Mouse (Mus musculus): ENCODE measurements around the gene Zdhhc1. TPM values are rescaled to one million over a fixed set of nuclear protein-coding genes. Genes with fewer than 3 reads are reported as not detected.

Gene Zdhhc1
- polyA plus RNA-seq, 1 experiment from 2014 or later: 20.1 TPM

- H3K27me3 ChIP-seq (replicated peaks): no peaks in the 10 kb centered on the region
- no peak overlapping the region for H3K4me3 ChIP-seq (replicated peaks)
- no peaks in the 10 kb centered on the region for H3K36me3 ChIP-seq
- H3K9ac ChIP-seq: no peak overlapping the region
- WGBS: 77% methylated on average over 7 of the region's 7 CpGs
- peaks cover 23% of the 10 kb centered on the region for H3K4me1 ChIP-seq (replicated peaks)
- H3K4me2 ChIP-seq (replicated peaks): no peak overlapping the region
- no peak for ATAC-seq
- H3K9me3 ChIP-seq: no peaks in the 10 kb centered on the region
- H3K27ac ChIP-seq: no peak overlapping the region
Observed at GRCm38 (mm10) chr8:105466700-105467291, 29.9 kb downstream of the Zdhhc1 start.

- Histone ChIP-seq H3K4me2 (replicated peaks) (no peak overlapping the region), H3K27me3 (replicated peaks) (no peaks in the 10 kb centered on the region), H3K4me1 (replicated peaks) (peaks cover 19% of the 10 kb centered on the region), H3K9me3 (no peaks in the 10 kb centered on the region), H3K9ac (no peak overlapping the region), H3K4me3 (replicated peaks) (no peak overlapping the region), H3K27ac (no peak overlapping the region), H3K36me3 (no peaks in the 10 kb centered on the region)
- ATAC-seq: no peak
- 78% methylated on average over 6 of the region's 6 CpGs for WGBS
Observed at GRCm38 (mm10) chr8:105466246-105466645, 30.5 kb downstream of the Zdhhc1 start.

GRCm38 (mm10) chr8:105464595-105464994 lies 32.1 kb downstream of the Zdhhc1 start:
- Histone ChIP-seq H3K4me2 (replicated peaks) (no peak overlapping the region), H3K4me3 (replicated peaks) (no peak overlapping the region), H3K4me1 (replicated peaks) (peaks cover 5% of the 10 kb centered on the region; the same call in 1 of the 2 replicates), H3K9me3 (no peaks in the 10 kb centered on the region), H3K27me3 (replicated peaks) (no peaks in the 10 kb centered on the region), H3K27ac (no peak overlapping the region), H3K36me3 (no peaks in the 10 kb centered on the region), H3K9ac (no peak overlapping the region)
- no peak for ATAC-seq
- WGBS: 76% methylated on average over 7 of the region's 7 CpGs

GRCm38 (mm10) chr8:105461085-105461803 lies 35.5 kb downstream of the Zdhhc1 start:
- ATAC-seq: no peak
- Histone ChIP-seq H3K4me1 (replicated peaks) (no peaks in the 10 kb centered on the region), H3K9me3 (no peaks in the 10 kb centered on the region), H3K4me3 (replicated peaks) (no peak overlapping the region), H3K27me3 (replicated peaks) (no peaks in the 10 kb centered on the region), H3K9ac (no peak overlapping the region), H3K4me2 (replicated peaks) (no peak overlapping the region), H3K36me3 (no peaks in the 10 kb centered on the region), H3K27ac (no peak overlapping the region)
- WGBS: 56% methylated on average over 13 of the region's 13 CpGs

GRCm38 (mm10) chr8:105455218-105455617 lies 41.5 kb downstream of the Zdhhc1 start:
- Histone ChIP-seq H3K9ac (no peak overlapping the region), H3K27ac (no peak overlapping the region), H3K4me2 (replicated peaks) (no peak overlapping the region), H3K9me3 (no peaks in the 10 kb centered on the region), H3K4me3 (replicated peaks) (no peak overlapping the region), H3K27me3 (replicated peaks) (no peaks in the 10 kb centered on the region), H3K4me1 (replicated peaks) (no peaks in the 10 kb centered on the region), H3K36me3 (no peaks in the 10 kb centered on the region)
- 40% methylated on average over 10 of the region's 10 CpGs for WGBS
- no peak for ATAC-seq

GRCm38 (mm10) chr8:105454088-105454487 lies 42.6 kb downstream of the Zdhhc1 start:
- Histone ChIP-seq H3K4me2 (replicated peaks) (no peak overlapping the region), H3K9ac (no peak overlapping the region), H3K4me3 (replicated peaks) (no peak overlapping the region), H3K9me3 (no peaks in the 10 kb centered on the region), H3K27ac (no peak overlapping the region), H3K4me1 (replicated peaks) (no peaks in the 10 kb centered on the region), H3K36me3 (no peaks in the 10 kb centered on the region), H3K27me3 (replicated peaks) (no peaks in the 10 kb centered on the region)
- ATAC-seq: no peak
- WGBS: 64% methylated on average over 5 of the region's 5 CpGs

- Histone ChIP-seq H3K4me1 (replicated peaks) (no peaks in the 10 kb centered on the region), H3K36me3 (no peaks in the 10 kb centered on the region), H3K9me3 (no peaks in the 10 kb centered on the region), H3K27me3 (replicated peaks) (no peaks in the 10 kb centered on the region), H3K27ac (no peak overlapping the region), H3K4me3 (replicated peaks) (no peak overlapping the region), H3K4me2 (replicated peaks) (no peak overlapping the region), H3K9ac (no peak overlapping the region)
- WGBS: 73% methylated on average over 5 of the region's 5 CpGs
- ATAC-seq: no peak
Observed at GRCm38 (mm10) chr8:105453296-105453695, 43.4 kb downstream of the Zdhhc1 start.

- H3K27me3 ChIP-seq (replicated peaks): no peaks in the 10 kb centered on the region
- whole genome bisulfite sequencing: 60% methylated on average over 15 of the region's 15 CpGs
- no peak for ATAC-seq
Observed at GRCm38 (mm10) chr8:105451903-105452603, 44.6 kb downstream of the Zdhhc1 start.

GRCm38 (mm10) chr8:105450977-105451376 lies 45.7 kb downstream of the Zdhhc1 start:
- no peaks in the 10 kb centered on the region for H3K4me1 ChIP-seq (replicated peaks)
- no peak for ATAC-seq
- H3K4me2 ChIP-seq (replicated peaks): no peak overlapping the region
- no peak overlapping the region for H3K27ac ChIP-seq
- no peak overlapping the region for H3K9ac ChIP-seq
- no peaks in the 10 kb centered on the region for H3K9me3 ChIP-seq
- no peaks in the 10 kb centered on the region for H3K36me3 ChIP-seq
- no peaks in the 10 kb centered on the region for H3K27me3 ChIP-seq (replicated peaks)
- no peak overlapping the region for H3K4me3 ChIP-seq (replicated peaks)
- 73% methylated on average over 1 of the region's 1 CpGs for WGBS

More at GRCm38 (mm10) chr8:105451903-105452603, 44.6 kb downstream of the Zdhhc1 start:
- no peak overlapping the region for H3K27ac ChIP-seq
- H3K9ac ChIP-seq: no peak overlapping the region
- no peak overlapping the region for H3K4me3 ChIP-seq (replicated peaks)
- H3K36me3 ChIP-seq: no peaks in the 10 kb centered on the region
- H3K4me1 ChIP-seq (replicated peaks): no peaks in the 10 kb centered on the region
- H3K9me3 ChIP-seq: no peaks in the 10 kb centered on the region
- no peak overlapping the region for H3K4me2 ChIP-seq (replicated peaks)

- Histone ChIP-seq H3K36me3 (no peaks in the 10 kb centered on the region), H3K4me3 (replicated peaks) (no peak overlapping the region), H3K4me2 (replicated peaks) (no peak overlapping the region), H3K9me3 (no peaks in the 10 kb centered on the region), H3K4me1 (replicated peaks) (no peaks in the 10 kb centered on the region), H3K27me3 (replicated peaks) (no peaks in the 10 kb centered on the region), H3K27ac (no peak overlapping the region), H3K9ac (no peak overlapping the region)
- 78% methylated on average over 5 of the region's 5 CpGs for whole genome bisulfite sequencing
- no peak; the same call in 1 of the 2 replicates for ATAC-seq
Observed at GRCm38 (mm10) chr8:105448596-105448995, 48.1 kb downstream of the Zdhhc1 start.

- H3K27me3 ChIP-seq (replicated peaks): no peaks in the 10 kb centered on the region
Observed at GRCm38 (mm10) chr8:105448188-105448587, 48.5 kb downstream of the Zdhhc1 start.

GRCm38 (mm10) chr8:105446127-105446552 lies 50.6 kb downstream of the Zdhhc1 start:
- no peak overlapping the region for H3K9ac ChIP-seq
- H3K27me3 ChIP-seq (replicated peaks): no peaks in the 10 kb centered on the region
- 24% methylated on average over 4 of the region's 4 CpGs for WGBS
- no peak overlapping the region for H3K27ac ChIP-seq
- no peak overlapping the region for H3K4me3 ChIP-seq (replicated peaks)
- H3K4me2 ChIP-seq (replicated peaks): no peak overlapping the region
- H3K9me3 ChIP-seq: no peaks in the 10 kb centered on the region
- H3K36me3 ChIP-seq: no peaks in the 10 kb centered on the region
- ATAC-seq: no peak
- H3K4me1 ChIP-seq (replicated peaks): no peaks in the 10 kb centered on the region

More at GRCm38 (mm10) chr8:105448188-105448587, 48.5 kb downstream of the Zdhhc1 start:
- no peaks in the 10 kb centered on the region for H3K4me1 ChIP-seq (replicated peaks)
- H3K4me2 ChIP-seq (replicated peaks): no peak overlapping the region
- peak; percentile 67; the same call in 1 of the 2 replicates for ATAC-seq
- H3K9me3 ChIP-seq: no peaks in the 10 kb centered on the region
- no peak overlapping the region for H3K4me3 ChIP-seq (replicated peaks)
- no peaks in the 10 kb centered on the region for H3K36me3 ChIP-seq
- no peak overlapping the region for H3K27ac ChIP-seq
- WGBS: 85% methylated on average over 3 of the region's 3 CpGs
- H3K9ac ChIP-seq: no peak overlapping the region
